Mouse (Mus musculus) kidney, embryonic 16.5 days (tissue): ENCODE measurements at regions not wholly inside any gene's neighbourhood (a gene's known extent, or its start where the extent isn't known, plus 50 kb on each side); places are given as distances from the start of the nearest gene placed in this dataset.

Experiments used
- ATAC-seq: fragments of 200-750 bp; cut with Nextera tagmentation; 2 replicates; pipeline ENCODE4 v1.8.0; 2017; ENCODE audit warnings: moderate TSS enrichment; ENCODE audit not compliant: low FRiP score, low TSS enrichment
- H3K27ac ChIP-seq: fragments of 300-500 bp; sonication (generic); 2 replicates; pipeline ENCODE4 v1.5.1; 2014; ENCODE audit warnings: low read length
- H3K27me3 ChIP-seq: fragments of 300-500 bp; sonication (generic); 2 replicates; pipeline ENCODE4 v1.6.1; 2014; ENCODE audit warnings: low read length, control low read depth, mixed read lengths; ENCODE audit not compliant: insufficient read depth
- H3K36me3 ChIP-seq: fragments of 300-500 bp; sonication (generic); 2 replicates; pipeline ENCODE4 v1.6.1; 2014; ENCODE audit warnings: low read length, control low read depth, mixed read lengths; ENCODE audit not compliant: insufficient read depth
- H3K4me1 ChIP-seq: fragments of 300-500 bp; sonication (generic); 2 replicates; pipeline ENCODE4 v1.6.1; 2014; ENCODE audit warnings: low read length, control low read depth, mixed read lengths; ENCODE audit not compliant: insufficient read depth
- H3K4me2 ChIP-seq: fragments of 300-500 bp; sonication (generic); replicated peaks from 2 replicates; pipeline ENCODE4 v1.6.1; 2014; ENCODE audit warnings: low read depth, low read length
- H3K4me3 ChIP-seq: fragments of 300-500 bp; sonication (generic); 2 replicates; pipeline ENCODE4 v1.5.1; 2014; ENCODE audit warnings: mild to moderate bottlenecking, low read length
- H3K9ac ChIP-seq: fragments of 300-500 bp; sonication (generic); replicated peaks from 2 replicates; pipeline ENCODE4 v1.6.1; 2014; ENCODE audit warnings: low read length
- H3K9me3 ChIP-seq: fragments of 300-500 bp; sonication (generic); 2 replicates; pipeline ENCODE4 v1.6.1; 2016; ENCODE audit warnings: low read length, control low read depth
- WGBS: fragments of 180-500 bp; shearing (Covaris S2); extraction: QIAGEN DNeasy Blood & Tissue Kit; methylation state at CpG from one replicate; pipeline ENCODE4 v1.1.7; 2014; 5-methylcytosine and 5-hydroxymethylcytosine counted together

GRCm38 (mm10) chr19:23507256-23507851 lies 59.1 kb upstream of the Mamdc2 start:
- H3K27ac ChIP-seq: no peak overlapping the region
- peaks cover 8% of the 10 kb centered on the region; the same call in 1 of the 2 replicates for H3K4me1 ChIP-seq
- 0 out of 2 replicates have a peak overlapping the region, but pooled peaks have one; percentile 29 for H3K9ac ChIP-seq
- no peaks in the 10 kb centered on the region for H3K27me3 ChIP-seq
- no peaks in the 10 kb centered on the region for H3K36me3 ChIP-seq
- H3K4me2 ChIP-seq: peak overlapping the region; percentile 19
- no peak for ATAC-seq
- H3K4me3 ChIP-seq: no peak overlapping the region
- no peaks in the 10 kb centered on the region for H3K9me3 ChIP-seq
- WGBS: 20% methylated on average over 14 of the region's 14 CpGs
